Mouse (Mus musculus) stomach, postnatal 0 days (tissue): ENCODE results near the gene Hist1h2ae. TPM values are rescaled to one million over a fixed set of nuclear protein-coding genes. Genes with fewer than 3 reads are reported as not detected.
"Not testable (repeated sequence)": the region's sequence is repeated elsewhere in the genome, so short reads cannot be mapped to it uniquely, and the experiment has no call there.

Experiments
- ATAC-seq: fragments of 200-750 bp; cut with Nextera tagmentation; 2 replicates; pipeline ENCODE4 v1.8.0; 2017; ENCODE audit not compliant: low FRiP score, low TSS enrichment
- DNase-seq: peaks from one replicate; pipeline ENCODE4 v3.0.0-alpha.2; 2016; ENCODE audit warnings: low spot score
- H3K27ac ChIP-seq: fragments of 300-500 bp; sonication (generic); replicated peaks from 2 replicates; pipeline ENCODE4 v1.5.1; 2014; ENCODE audit warnings: mild to moderate bottlenecking, control low read depth
- H3K27me3 ChIP-seq: fragments of 300-500 bp; sonication (generic); 2 replicates; pipeline ENCODE4 v1.6.1; 2014; ENCODE audit warnings: low read length; ENCODE audit not compliant: control insufficient read depth, insufficient read depth
- H3K36me3 ChIP-seq: fragments of 300-500 bp; sonication (generic); 2 replicates; pipeline ENCODE4 v1.6.1; 2014; ENCODE audit warnings: low read length, mixed read lengths; ENCODE audit not compliant: control insufficient read depth, insufficient read depth
- H3K4me1 ChIP-seq: fragments of 300-500 bp; sonication (generic); replicated peaks from 2 replicates; pipeline ENCODE4 v1.6.1; 2014; ENCODE audit warnings: antibody characterized with exemption; ENCODE audit not compliant: control insufficient read depth, insufficient read depth
- H3K4me2 ChIP-seq: fragments of 300-500 bp; sonication (generic); replicated peaks from 2 replicates; pipeline ENCODE4 v1.6.1; 2014; ENCODE audit warnings: low read depth, mild to moderate bottlenecking, control low read depth, moderate library complexity
- H3K4me3 ChIP-seq: fragments of 300-500 bp; sonication (generic); 2 replicates; pipeline ENCODE4 v1.5.1; 2014; ENCODE audit warnings: low read depth, low read length, control low read depth
- H3K9ac ChIP-seq: fragments of 300-500 bp; sonication (generic); 2 replicates; pipeline ENCODE4 v1.6.1; 2014; ENCODE audit warnings: mild to moderate bottlenecking, low read length, control low read depth, mixed read lengths
- H3K9me3 ChIP-seq: fragments of 300-500 bp; sonication (generic); 2 replicates; pipeline ENCODE4 v1.6.1; 2016; ENCODE audit warnings: low read length; ENCODE audit not compliant: control insufficient read depth
- CTCF ChIP-seq: IDR thresholded peaks from 2 replicates; pipeline ENCODE4 v1.5.1; 2016; ENCODE audit warnings: antibody characterized with exemption, low read depth, mild to moderate bottlenecking, moderate library complexity
- EP300 ChIP-seq: optimal IDR thresholded peaks from 2 replicates; pipeline ENCODE3; 2016; ENCODE audit warnings: antibody characterized with exemption
- WGBS: fragments of 180-500 bp; shearing (Covaris S2); extraction: QIAGEN DNeasy Blood & Tissue Kit; methylation state at CpG from one replicate; pipeline ENCODE4 v1.1.7; 2014; 5-methylcytosine and 5-hydroxymethylcytosine counted together
- polyA plus RNA-seq: library from polyadenylated mRNA; unstranded; fragments of >200 nt; fragmentation: Nextera tagmentation; extraction: Ambion mirVana; gene quantifications from 2 replicates; pipeline ENCODE4 v1.2.1, GENCODE M21; 2015

Hist1h2ae gene
- polyA plus RNA-seq, 1 experiment from 2014 or later: 29.5 TPM

DNA sequence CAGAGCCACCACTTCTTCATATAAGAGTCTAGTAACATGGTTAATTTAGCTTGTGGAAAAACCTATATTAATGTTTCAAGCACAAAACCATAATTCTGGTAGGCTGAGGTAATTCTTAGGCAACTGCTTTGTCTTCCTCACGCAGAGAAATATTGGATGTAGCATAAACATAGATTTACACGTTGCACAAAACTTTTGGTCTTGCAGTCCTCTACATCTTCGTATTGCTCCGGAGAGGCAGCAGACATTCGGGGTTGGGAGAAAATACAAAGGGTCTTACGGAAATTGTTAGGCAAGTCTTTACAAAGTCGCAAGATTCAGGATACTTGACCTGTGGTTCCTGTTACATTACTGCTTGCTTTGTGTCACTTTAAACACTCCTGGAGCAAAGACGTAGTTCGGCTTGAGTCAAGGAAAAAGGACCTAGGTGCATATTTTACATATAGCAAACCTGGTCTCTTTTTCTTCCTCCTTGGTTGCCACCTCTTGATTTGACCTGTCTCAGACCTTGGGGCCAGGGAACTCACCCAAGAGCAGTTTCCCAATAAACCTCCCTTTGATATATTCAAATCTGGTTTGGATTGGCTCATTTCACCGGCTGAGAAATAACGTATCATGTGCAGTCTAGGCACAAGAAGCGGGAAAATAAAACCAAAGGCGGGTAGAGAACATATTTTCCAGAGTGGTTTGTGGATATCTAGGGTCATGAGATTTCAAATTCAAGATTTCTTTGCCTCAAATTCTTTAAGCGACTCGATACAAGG is 36.5 kb downstream of the Hist1h2ae start:
- Histone ChIP-seq H3K36me3 (no peaks in the 10 kb centered on the region), H3K4me2 (peak overlapping the region; percentile 73), H3K27me3 (no peaks in the 10 kb centered on the region), H3K9me3 (no peaks in the 10 kb centered on the region), H3K4me1 (no peaks in the 10 kb centered on the region), H3K27ac (peak overlapping the region; percentile 74), H3K4me3 (peak overlapping the region; percentile 45), H3K9ac (peak overlapping the region; percentile 57)
- ATAC-seq: no peak
- under 1% methylated on average over 15 of the region's 15 CpGs for WGBS
- TF ChIP-seq EP300: no peak
- no peak for TF ChIP-seq CTCF
- DNase-seq: no peak

DNA sequence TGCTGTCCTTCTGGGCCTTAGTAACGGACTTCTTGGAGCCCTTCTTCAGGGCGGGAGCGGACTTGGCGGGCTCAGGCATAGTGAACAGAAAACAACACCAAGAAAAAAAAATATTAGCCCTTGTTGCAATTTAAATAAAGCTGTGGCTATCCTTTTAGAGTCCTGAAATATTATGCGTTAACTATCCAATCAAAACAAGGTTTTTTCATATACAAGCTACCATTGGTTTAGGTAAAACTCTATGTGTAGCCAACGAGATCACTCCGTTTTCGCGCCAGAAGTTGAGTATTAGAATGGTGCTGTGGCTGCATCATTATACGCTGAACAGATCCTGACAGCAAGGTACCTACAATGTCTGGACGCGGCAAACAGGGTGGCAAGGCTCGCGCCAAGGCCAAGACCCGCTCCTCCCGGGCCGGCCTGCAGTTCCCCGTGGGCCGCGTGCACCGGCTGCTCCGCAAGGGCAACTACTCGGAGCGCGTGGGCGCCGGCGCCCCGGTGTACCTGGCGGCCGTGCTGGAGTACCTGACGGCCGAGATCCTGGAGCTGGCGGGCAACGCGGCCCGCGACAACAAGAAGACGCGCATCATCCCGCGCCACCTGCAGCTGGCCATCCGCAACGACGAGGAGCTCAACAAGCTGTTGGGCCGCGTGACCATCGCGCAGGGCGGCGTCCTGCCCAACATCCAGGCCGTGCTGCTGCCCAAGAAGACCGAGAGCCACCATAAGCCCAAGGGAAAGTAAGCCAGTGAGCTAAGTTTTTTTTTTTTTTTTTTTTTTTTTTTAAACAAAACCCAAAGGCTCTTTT is 37.3 kb downstream of the Hist1h2ae start, which contains the start of gene Hist1h2af:
Gene Hist1h2af, plus strand, starts transcription at position 347 of the 808 bp plus-strand sequence.
- H3K36me3 ChIP-seq, H3K4me1 ChIP-seq, H3K9me3 ChIP-seq, H3K27me3 ChIP-seq: not testable (repeated sequence)
- under 1% methylated on average over 22 of the region's 53 CpGs for WGBS
- peak within 1 kb of the TSS; percentile 73 for H3K4me2 ChIP-seq
- peak within 1 kb of the TSS; percentile 74 for H3K27ac ChIP-seq
- H3K4me3 ChIP-seq: peak within 1 kb of the TSS; percentile 45
- DNase-seq: peak; percentile 72
- peak within 1 kb of the TSS; percentile 57 for H3K9ac ChIP-seq
- TF ChIP-seq CTCF: peak; percentile 2; the same call in 1 of the 2 replicates
- ATAC-seq: 0 out of 2 replicates have a peak, but pooled peaks have one; percentile 36

DNA sequence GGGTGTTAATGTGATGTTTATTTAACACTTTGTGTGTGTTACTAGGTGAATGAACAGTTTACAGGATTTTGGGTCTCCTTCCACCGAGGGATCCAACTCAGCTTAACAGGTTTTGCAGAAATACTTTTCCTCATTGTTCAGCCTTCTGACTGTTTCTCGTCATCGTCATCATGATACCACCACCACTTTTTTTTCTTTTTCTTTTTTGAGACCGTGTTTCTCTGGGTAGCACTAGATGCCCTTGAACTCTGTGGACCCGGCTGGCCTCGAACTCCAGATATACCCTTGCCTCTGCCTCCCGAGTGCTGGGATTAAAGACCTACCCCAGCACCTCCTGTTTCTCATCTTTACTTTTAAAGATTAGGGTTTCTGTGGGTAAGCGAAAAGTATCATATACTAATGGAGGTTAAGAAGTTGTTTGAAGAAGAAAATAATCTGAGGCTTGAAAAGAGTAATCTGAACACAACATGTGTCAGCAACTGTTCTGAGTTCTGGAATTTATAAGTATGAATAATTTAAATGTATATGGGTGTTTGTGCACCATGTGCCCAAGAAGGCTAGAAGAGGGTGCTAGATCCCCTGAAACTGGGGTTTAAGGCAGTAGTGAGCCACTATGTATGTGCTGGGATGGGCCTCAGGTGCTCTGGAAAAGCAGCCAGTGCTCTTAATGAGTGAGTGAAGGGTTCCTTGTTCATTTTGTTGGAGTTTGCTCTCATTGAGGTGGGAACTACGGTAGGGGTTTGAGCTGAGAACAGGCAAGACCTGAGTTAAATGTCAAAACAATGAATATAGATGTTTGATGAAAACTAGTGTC is 38.6 kb downstream of the Hist1h2ae start:
- H3K27ac ChIP-seq: peak overlapping the region; percentile 98
- TF ChIP-seq EP300 (no peak), CTCF (no peak)
- no peaks in the 10 kb centered on the region for H3K4me1 ChIP-seq
- peak overlapping the region; percentile 73 for H3K4me2 ChIP-seq
- no peak for ATAC-seq
- no peak overlapping the region for H3K9ac ChIP-seq
- H3K27me3 ChIP-seq: no peaks in the 10 kb centered on the region
- no peaks in the 10 kb centered on the region for H3K36me3 ChIP-seq
- no peaks in the 10 kb centered on the region for H3K9me3 ChIP-seq
- peak overlapping the region; percentile 60 for H3K4me3 ChIP-seq
- WGBS: 12% methylated on average over 9 of the region's 9 CpGs
- no peak for DNase-seq

DNA sequence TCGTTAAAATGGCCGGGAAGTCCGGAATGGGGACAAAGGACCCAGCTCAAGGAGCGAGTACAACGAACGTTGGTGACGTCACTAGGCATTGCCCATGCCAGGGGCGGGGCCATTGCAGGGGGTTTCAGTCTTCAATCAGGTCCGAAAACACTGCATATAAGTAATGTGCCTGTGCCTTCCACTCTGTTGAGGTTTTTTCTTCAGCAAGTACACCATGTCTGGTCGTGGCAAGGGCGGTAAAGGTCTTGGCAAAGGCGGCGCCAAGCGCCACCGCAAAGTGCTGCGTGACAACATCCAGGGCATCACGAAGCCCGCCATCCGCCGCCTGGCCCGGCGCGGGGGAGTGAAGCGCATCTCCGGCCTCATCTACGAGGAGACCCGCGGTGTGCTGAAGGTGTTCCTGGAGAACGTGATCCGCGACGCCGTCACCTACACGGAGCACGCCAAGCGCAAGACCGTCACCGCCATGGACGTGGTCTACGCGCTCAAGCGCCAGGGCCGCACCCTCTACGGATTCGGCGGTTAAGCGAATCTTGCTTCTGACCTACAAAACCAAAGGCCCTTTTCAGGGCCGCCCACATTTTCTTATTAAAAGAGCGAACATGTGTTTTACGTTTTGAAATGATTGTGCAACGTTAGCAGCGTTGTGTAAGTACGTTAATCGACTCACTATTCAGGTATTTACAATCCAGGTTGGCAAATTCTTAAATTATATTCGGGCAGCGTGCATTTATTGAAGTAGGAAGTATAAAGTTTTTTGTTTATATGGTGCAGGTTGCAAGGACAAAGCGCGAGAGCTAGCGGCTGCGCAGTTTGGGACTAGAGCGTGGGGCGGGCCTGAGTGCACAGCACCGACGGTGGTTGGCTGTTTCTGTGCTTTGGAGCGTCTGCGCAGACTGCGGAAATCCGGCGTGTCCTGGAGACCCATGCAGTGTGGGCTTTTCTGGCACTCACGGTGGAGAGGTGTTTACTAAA is 39.8 kb downstream of the Hist1h2ae start, which contains the start of gene Hist1h4h:
Gene Hist1h4h, plus strand, starts transcription at position 150 of the 975 bp plus-strand sequence.
- DNase-seq (peak; percentile 96), ATAC-seq (peak; percentile 86)
- under 1% methylated on average over 50 of the region's 70 CpGs for WGBS
- no peaks in the 10 kb centered on the region for H3K9me3 ChIP-seq
- peak within 1 kb of the TSS; percentile 73 for H3K4me2 ChIP-seq
- H3K4me1 ChIP-seq: no peaks in the 10 kb centered on the region
- peak within 1 kb of the TSS; percentile 78 for H3K9ac ChIP-seq
- H3K36me3 ChIP-seq: no peaks in the 10 kb centered on the region
- H3K27ac ChIP-seq: peak within 1 kb of the TSS; percentile 98
- TF ChIP-seq EP300 (peak; percentile 54), CTCF (no peak; the same call in 1 of the 2 replicates)
- H3K4me3 ChIP-seq: peak within 1 kb of the TSS; percentile 60
- no peaks in the 10 kb centered on the region for H3K27me3 ChIP-seq
